Mouse (Mus musculus) limb, embryonic 13.5 days (tissue): ENCODE results near the gene Larp1. TPM values are rescaled to one million over a fixed set of nuclear protein-coding genes. Genes with fewer than 3 reads are reported as not detected.
A peak's percentile ranks its signal among the peaks of the same experiment; 100 is the strongest.
"Not testable (repeated sequence)": the region's sequence is repeated elsewhere in the genome, so short reads cannot be mapped to it uniquely, and the experiment has no call there.

Experiments
- ATAC-seq: fragments of 200-750 bp; cut with Nextera tagmentation; 2 replicates; pipeline ENCODE4 v1.8.0; 2017; ENCODE audit warnings: low read depth, moderate number of reproducible peaks, moderate TSS enrichment; ENCODE audit not compliant: low FRiP score
- H3K27ac ChIP-seq: fragments of 300-500 bp; sonication (generic); 2 replicates; pipeline ENCODE4 v1.5.1; 2015; ENCODE audit warnings: inconsistent platforms, mild to moderate bottlenecking, moderate library complexity
- H3K27me3 ChIP-seq: fragments of 300-500 bp; sonication (generic); 2 replicates; pipeline ENCODE4 v1.6.1; 2015; ENCODE audit warnings: mild to moderate bottlenecking, inconsistent platforms
- H3K36me3 ChIP-seq: fragments of 300-500 bp; sonication (generic); 2 replicates; pipeline ENCODE4 v1.6.1; 2015; ENCODE audit warnings: inconsistent platforms, mild to moderate bottlenecking, moderate library complexity
- H3K4me1 ChIP-seq: fragments of 300-500 bp; sonication (generic); 2 replicates; pipeline ENCODE4 v1.6.1; 2015; ENCODE audit warnings: inconsistent platforms
- H3K4me2 ChIP-seq: fragments of 300-500 bp; sonication (generic); replicated peaks from 2 replicates; pipeline ENCODE4 v1.6.1; 2015; ENCODE audit warnings: inconsistent platforms, mild to moderate bottlenecking, moderate library complexity
- H3K4me3 ChIP-seq: fragments of 300-500 bp; sonication (generic); 2 replicates; pipeline ENCODE4 v1.5.1; 2015; ENCODE audit warnings: moderate library complexity, mild to moderate bottlenecking, inconsistent platforms
- H3K9ac ChIP-seq: fragments of 300-500 bp; sonication (generic); 2 replicates; pipeline ENCODE4 v1.6.1; 2015; ENCODE audit warnings: mild to moderate bottlenecking, inconsistent platforms
- H3K9me3 ChIP-seq: fragments of 300-500 bp; sonication (generic); 2 replicates; pipeline ENCODE4 v1.6.1; 2016; ENCODE audit warnings: inconsistent platforms
- WGBS: fragments of 180-500 bp; shearing (Covaris S2); methylation state at CpG from one replicate; pipeline ENCODE4 v1.1.7; 2015; 5-methylcytosine and 5-hydroxymethylcytosine counted together
- polyA plus RNA-seq: library from polyadenylated mRNA; unstranded; fragments of >200 nt; fragmentation: Nextera tagmentation; extraction: Ambion mirVana; gene quantifications from 2 replicates; pipeline ENCODE4 v1.2.1, GENCODE M21; 2015

Larp1 gene
- polyA plus RNA-seq, 1 experiment from 2014 or later: 18.2 TPM

DNA sequence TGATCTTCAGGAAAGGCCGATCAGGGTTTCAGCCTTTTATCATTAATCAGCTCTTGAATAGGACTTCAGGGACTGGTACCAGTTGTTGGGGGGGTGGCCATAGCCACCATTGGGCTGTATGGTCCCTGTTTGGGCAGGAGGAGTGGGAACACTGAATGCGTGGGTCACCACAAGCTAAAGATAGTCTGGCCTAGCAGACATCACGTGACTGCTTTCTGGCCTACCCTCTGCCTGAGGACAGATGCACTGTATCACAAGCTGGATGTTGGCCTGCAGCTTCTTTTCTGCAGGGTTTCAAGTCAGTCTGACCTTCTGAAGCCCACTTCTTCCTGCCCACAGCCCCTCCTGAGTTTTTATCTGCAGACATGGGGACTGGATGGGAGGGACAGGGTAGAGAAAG lies 24.8 kb downstream of the Larp1 start:
- no peak for ATAC-seq
- Histone ChIP-seq H3K27ac (no peak overlapping the region), H3K36me3 (no peaks in the 10 kb centered on the region), H3K4me1 (peaks cover 45% of the 10 kb centered on the region), H3K9ac (no peak overlapping the region), H3K4me3 (no peak overlapping the region), H3K4me2 (no peak overlapping the region), H3K27me3 (no peaks in the 10 kb centered on the region), H3K9me3 (no peaks in the 10 kb centered on the region)
- 71% methylated on average over 3 of the region's 3 CpGs for WGBS

GRCm38 (mm10) chr11:58039027-58039426 lies 30.2 kb downstream of the Larp1 start:
- Histone ChIP-seq H3K9ac (no peak overlapping the region), H3K9me3 (no peaks in the 10 kb centered on the region), H3K4me2 (no peak overlapping the region), H3K4me3 (no peak overlapping the region), H3K4me1 (peaks cover 21% of the 10 kb centered on the region), H3K36me3 (peaks cover 29% of the 10 kb centered on the region), H3K27ac (no peak overlapping the region), H3K27me3 (no peaks in the 10 kb centered on the region)
- ATAC-seq: no peak
- 83% methylated on average over 1 of the region's 1 CpGs for WGBS

DNA sequence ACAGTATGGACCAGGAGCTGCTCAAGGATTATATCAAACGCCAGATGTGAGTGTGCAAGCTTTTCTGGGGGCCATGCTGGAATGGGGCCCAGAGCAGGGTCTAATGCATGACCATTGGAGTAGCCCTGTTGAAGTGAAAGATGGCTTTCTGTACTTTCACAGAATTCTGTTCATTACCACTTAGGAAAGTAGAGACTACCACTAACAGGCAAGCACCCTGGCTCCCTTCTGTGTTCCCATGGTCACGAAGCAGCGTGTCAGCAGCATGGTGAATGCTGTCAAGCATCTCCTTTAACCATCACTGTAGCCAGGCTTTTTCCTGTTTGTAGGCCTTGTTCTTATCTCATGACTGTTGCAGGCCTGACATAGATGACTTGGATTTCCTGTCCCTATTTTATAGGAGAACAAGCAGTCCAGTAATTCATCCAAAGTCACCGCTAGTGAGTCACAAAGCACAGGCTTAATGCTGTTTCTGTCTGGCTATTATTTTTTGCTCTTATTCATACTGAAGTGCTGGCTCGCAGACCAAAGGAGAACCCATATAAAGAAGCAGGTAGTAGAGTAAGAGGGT lies 34.1 kb downstream of the Larp1 start:
- no peak overlapping the region for H3K4me3 ChIP-seq

DNA sequence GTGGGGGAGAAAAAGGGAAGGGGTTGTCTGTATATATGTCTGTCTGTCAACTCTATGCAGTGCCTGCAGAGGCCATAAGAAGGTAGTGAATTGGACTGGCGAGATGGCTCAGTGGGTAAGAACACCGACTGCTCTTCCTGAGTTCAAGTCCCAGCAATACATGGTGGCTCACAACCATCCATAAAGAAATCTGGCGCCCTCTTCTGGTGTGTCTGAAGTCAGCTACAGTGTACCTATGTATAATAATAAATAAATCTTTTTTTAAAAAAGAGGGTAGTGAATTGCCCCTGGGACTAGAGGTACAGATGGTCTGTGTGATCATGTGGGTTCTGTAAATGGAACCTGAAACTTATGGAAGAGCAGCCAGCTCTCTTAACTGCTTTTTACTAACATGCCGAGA lies 37.6 kb downstream of the Larp1 start:
- no peak overlapping the region for H3K9ac ChIP-seq
- H3K27ac ChIP-seq: no peak overlapping the region
- WGBS: 71% methylated on average over 4 of the region's 4 CpGs
- no peak overlapping the region for H3K4me2 ChIP-seq
- no peaks in the 10 kb centered on the region for H3K9me3 ChIP-seq
- no peaks in the 10 kb centered on the region for H3K4me1 ChIP-seq
- no peaks in the 10 kb centered on the region for H3K27me3 ChIP-seq
- H3K36me3 ChIP-seq: peaks cover 80% of the 10 kb centered on the region
- no peak for ATAC-seq
- H3K4me3 ChIP-seq: no peak overlapping the region

More for the DNA sequence above, 34.1 kb downstream of the Larp1 start:
- Histone ChIP-seq H3K4me1 (0 out of 2 replicates have a peak, but pooled peaks cover under 1% of the 10 kb centered on the region), H3K27me3 (no peaks in the 10 kb centered on the region), H3K36me3 (peaks cover 50% of the 10 kb centered on the region), H3K27ac (no peak overlapping the region), H3K9me3 (no peaks in the 10 kb centered on the region), H3K4me2 (no peak overlapping the region), H3K9ac (no peak overlapping the region)
- WGBS: 89% methylated on average over 5 of the region's 5 CpGs
- ATAC-seq: no peak

DNA sequence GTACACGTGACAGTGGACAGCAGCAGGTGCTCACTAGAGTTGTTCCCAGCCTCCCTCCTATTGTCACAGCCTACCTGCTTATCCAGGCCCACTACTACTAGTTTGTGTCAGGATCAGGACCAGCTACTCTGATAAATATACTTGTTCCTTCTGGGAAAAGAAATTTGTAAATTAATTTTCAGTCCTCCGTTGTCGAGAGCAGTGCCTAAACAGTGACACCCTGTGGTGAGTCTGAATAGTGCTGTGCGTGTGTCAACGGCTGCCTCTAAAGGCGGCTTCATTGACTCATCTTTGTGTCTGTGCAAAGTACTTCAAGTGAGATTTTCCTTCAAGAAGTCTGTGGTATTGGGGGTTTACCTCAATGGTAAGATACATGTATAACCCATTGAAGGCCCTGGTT lies 48.6 kb downstream of the Larp1 start:
- Histone ChIP-seq H3K4me1 (no peaks in the 10 kb centered on the region), H3K27me3 (no peaks in the 10 kb centered on the region), H3K36me3 (peaks cover 80% of the 10 kb centered on the region), H3K4me2 (no peak overlapping the region), H3K4me3 (no peak overlapping the region), H3K9me3 (no peaks in the 10 kb centered on the region), H3K9ac (no peak overlapping the region), H3K27ac (no peak overlapping the region)
- 71% methylated on average over 6 of the region's 6 CpGs for WGBS
- ATAC-seq: no peak

- H3K27me3 ChIP-seq, H3K9ac ChIP-seq, H3K4me3 ChIP-seq, H3K27ac ChIP-seq, ATAC-seq, H3K4me2 ChIP-seq, H3K4me1 ChIP-seq, H3K9me3 ChIP-seq: not testable (repeated sequence)
- WGBS: 93% methylated on average over 7 of the region's 7 CpGs
- H3K36me3 ChIP-seq: peaks cover 60% of the 10 kb centered on the region
These were observed 50.9 kb downstream of the Larp1 start for GRCm38 (mm10) chr11:58059752-58060151.

- WGBS: 88% methylated on average over 4 of the region's 4 CpGs
These were observed 52.4 kb downstream of the Larp1 start for GRCm38 (mm10) chr11:58061218-58061617.

DNA sequence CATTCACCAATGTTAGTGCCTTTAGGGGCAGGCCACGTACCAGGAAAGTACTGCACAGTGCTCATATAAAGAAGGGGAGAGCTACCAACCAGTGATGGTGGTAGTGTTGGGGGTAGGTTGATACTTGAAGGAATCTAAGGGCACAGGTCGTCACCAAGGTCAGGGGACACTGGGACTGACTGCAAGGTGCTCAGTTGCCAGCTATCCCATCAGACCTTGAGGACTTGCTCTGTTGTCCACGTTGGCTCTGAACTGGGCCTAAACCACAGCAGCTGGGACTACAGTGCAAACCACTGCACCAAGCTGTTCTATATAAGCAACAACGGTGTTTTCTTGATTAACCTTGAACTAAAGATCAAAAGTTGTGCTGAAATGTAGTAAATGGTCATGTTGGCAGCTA lies 53.7 kb downstream of the Larp1 start:
- H3K4me1 ChIP-seq: 0 out of 2 replicates have a peak, but pooled peaks cover 5% of the 10 kb centered on the region
- no peaks in the 10 kb centered on the region for H3K9me3 ChIP-seq
- no peak overlapping the region for H3K4me2 ChIP-seq
- 91% methylated on average over 4 of the region's 4 CpGs for WGBS
- H3K27ac ChIP-seq: no peak overlapping the region
- no peaks in the 10 kb centered on the region for H3K27me3 ChIP-seq
- H3K36me3 ChIP-seq: peaks cover 35% of the 10 kb centered on the region
- no peak overlapping the region for H3K9ac ChIP-seq
- no peak overlapping the region for H3K4me3 ChIP-seq
- ATAC-seq: no peak

More at GRCm38 (mm10) chr11:58061218-58061617, 52.4 kb downstream of the Larp1 start:
- peaks cover 46% of the 10 kb centered on the region for H3K36me3 ChIP-seq
- not testable (repeated sequence) for ATAC-seq, H3K4me1 ChIP-seq, H3K27ac ChIP-seq, H3K4me2 ChIP-seq, H3K4me3 ChIP-seq, H3K27me3 ChIP-seq, H3K9ac ChIP-seq, H3K9me3 ChIP-seq

DNA sequence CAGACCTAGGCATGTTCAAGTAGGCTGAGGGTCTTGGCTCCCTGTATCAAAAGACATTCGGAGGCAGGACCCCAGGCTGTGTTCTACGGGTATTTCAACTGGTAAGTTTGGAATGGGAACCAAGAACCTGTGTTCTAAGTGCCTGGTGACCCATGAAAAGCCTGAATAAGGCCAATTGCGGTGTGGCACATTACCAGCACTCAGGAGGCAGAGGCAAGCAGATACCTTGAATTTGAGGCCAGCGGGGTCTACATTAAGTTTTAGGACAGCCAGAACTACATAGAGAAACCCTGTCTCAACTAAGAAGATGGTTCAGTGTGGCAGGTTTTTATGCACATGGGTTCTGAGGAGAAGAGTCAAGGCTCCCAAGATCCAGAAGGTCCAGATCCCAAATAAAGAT lies 56.2 kb downstream of the Larp1 start:
- Histone ChIP-seq H3K9ac (no peak overlapping the region), H3K4me2 (no peak overlapping the region), H3K4me3 (no peak overlapping the region), H3K27ac (no peak overlapping the region), H3K9me3 (no peaks in the 10 kb centered on the region), H3K36me3 (peaks cover 15% of the 10 kb centered on the region), H3K4me1 (0 out of 2 replicates have a peak, but pooled peaks cover 5% of the 10 kb centered on the region), H3K27me3 (no peaks in the 10 kb centered on the region)
- ATAC-seq: no peak
- WGBS: 88% methylated on average over 4 of the region's 4 CpGs

DNA sequence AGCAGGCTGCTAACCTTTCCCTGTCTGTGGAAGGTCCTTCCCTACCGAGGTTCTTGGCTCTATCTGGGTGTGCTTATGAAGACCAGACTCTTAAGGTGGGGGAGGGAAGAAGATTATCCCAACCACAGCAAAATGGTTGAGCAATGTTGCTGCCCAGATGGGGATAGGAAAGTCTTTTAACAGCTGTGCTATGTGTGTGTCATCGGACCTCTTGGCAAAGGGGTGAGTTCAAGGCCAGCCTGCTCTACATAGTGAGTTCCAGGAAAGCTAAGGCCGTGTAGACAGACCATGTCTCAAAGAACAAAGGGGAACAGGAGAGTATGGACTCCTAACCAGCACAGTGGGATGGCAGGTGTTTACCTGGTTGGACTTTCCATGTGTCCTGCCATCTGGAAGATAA lies 64.1 kb downstream of the Larp1 start:
- no peaks in the 10 kb centered on the region for H3K36me3 ChIP-seq
- H3K27me3 ChIP-seq: no peaks in the 10 kb centered on the region
- H3K9ac ChIP-seq: no peak overlapping the region
- H3K4me2 ChIP-seq: no peak overlapping the region
- H3K27ac ChIP-seq: no peak overlapping the region
- no peak for ATAC-seq
- H3K9me3 ChIP-seq: 0 out of 2 replicates have a peak, but pooled peaks cover 3% of the 10 kb centered on the region
- H3K4me1 ChIP-seq: no peaks in the 10 kb centered on the region
- 81% methylated on average over 3 of the region's 3 CpGs for WGBS
- no peak overlapping the region for H3K4me3 ChIP-seq

DNA sequence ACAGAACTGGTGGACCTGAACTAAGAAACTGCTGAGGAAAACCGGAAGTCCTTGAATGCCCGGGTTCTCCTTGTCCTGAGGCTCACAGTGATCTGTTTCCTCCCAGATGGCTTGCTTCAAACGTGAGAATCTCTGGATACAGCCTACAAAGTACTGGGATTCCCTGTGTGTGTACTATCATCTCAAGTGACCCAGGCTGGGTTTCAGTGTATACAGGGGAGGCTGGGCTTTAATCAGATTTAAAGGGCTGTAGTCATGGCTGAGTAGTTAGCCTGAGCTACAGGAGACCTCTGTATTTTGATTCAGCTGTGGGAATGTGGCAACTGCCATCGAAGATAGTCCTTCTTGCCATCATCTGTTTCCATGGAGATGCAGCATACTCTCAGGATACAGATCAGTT lies 68.4 kb downstream of the Larp1 start:
- H3K4me3 ChIP-seq: no peak overlapping the region
- 0 out of 2 replicates have a peak, but pooled peaks cover 3% of the 10 kb centered on the region for H3K9me3 ChIP-seq
- ATAC-seq: no peak
- WGBS: 75% methylated on average over 4 of the region's 4 CpGs
- no peaks in the 10 kb centered on the region for H3K4me1 ChIP-seq
- H3K27me3 ChIP-seq: no peaks in the 10 kb centered on the region
- H3K4me2 ChIP-seq: no peak overlapping the region
- H3K9ac ChIP-seq: no peak overlapping the region
- H3K36me3 ChIP-seq: no peaks in the 10 kb centered on the region
- no peak overlapping the region for H3K27ac ChIP-seq

DNA sequence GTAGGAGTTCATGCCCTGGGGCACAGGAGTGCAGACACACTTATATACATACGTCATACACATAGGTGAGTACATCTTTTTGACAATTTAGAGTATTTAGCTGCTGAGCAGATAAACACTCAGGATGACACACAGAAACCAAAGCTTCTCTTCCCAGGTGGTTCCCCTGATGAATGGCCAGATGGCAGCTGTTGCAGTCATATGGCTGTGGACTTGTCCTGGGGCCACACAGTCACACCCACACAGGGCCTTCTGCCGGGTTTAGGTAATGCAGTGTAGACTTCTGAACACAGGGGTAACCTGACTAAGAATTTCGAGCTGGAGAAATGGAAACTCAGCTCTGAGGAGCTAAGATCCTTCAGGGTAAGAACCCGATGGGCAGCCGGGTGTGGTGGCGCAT lies 72.9 kb downstream of the Larp1 start:
- H3K4me3 ChIP-seq: no peak overlapping the region
- H3K27ac ChIP-seq: no peak overlapping the region
- H3K9me3 ChIP-seq: 0 out of 2 replicates have a peak, but pooled peaks cover 3% of the 10 kb centered on the region
- no peaks in the 10 kb centered on the region for H3K27me3 ChIP-seq
- WGBS: 83% methylated on average over 6 of the region's 6 CpGs
- no peaks in the 10 kb centered on the region for H3K4me1 ChIP-seq
- ATAC-seq: no peak
- no peak overlapping the region for H3K4me2 ChIP-seq
- H3K36me3 ChIP-seq: no peaks in the 10 kb centered on the region
- no peak overlapping the region for H3K9ac ChIP-seq

DNA sequence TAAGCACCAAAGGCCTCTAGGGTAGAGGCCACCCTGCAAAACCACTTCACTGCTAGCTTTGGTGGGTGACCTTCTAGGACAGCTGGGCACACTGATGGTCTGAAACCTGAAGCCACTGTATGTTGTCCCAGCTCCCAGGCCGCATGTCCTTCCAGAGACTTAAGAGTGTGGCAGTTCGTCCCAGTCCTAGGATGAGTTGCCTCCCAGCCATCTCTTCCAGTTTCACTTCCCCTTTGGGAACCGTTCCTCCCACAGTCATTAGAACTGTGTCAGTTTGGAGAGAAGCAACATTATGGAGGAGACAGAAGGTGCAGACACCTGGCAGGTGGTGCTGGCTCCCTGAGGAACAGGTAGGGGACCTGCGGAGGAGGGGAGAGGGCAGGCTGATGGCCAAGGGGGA lies 83.7 kb downstream of the Larp1 start:
- Histone ChIP-seq H3K9ac (no peak overlapping the region), H3K4me3 (0 out of 2 replicates have a peak overlapping the region, but pooled peaks have one; percentile 2), H3K36me3 (no peaks in the 10 kb centered on the region), H3K27me3 (peaks cover 20% of the 10 kb centered on the region), H3K27ac (no peak overlapping the region), H3K4me1 (peaks cover 8% of the 10 kb centered on the region), H3K4me2 (peak overlapping the region; percentile 44), H3K9me3 (no peaks in the 10 kb centered on the region)
- 53% methylated on average over 4 of the region's 4 CpGs for WGBS
- no peak for ATAC-seq
